Mouse (Mus musculus) adrenal gland, postnatal 4 days (tissue): Measurements from ENCODE around the gene Tifab. TPM values are rescaled to one million over a fixed set of nuclear protein-coding genes. Genes with fewer than 3 reads are reported as not detected.

Experiments
- DNase-seq, 2 experiments: peaks; one replicate each; pipeline ENCODE4 v3.0.0; 2021 to 2022; ENCODE audit warnings: low spot score in 2 of 2, mixed read lengths in 2 of 2
- total RNA-seq, 2 experiments: library from RNA; stranded (reverse); gene quantifications; 2 replicates each; pipeline ENCODE4 v1.2.3; 2021

Gene Tifab
- total RNA-seq, 2 experiments from 2014 or later = 1.4 to 1.8 TPM

DNA sequence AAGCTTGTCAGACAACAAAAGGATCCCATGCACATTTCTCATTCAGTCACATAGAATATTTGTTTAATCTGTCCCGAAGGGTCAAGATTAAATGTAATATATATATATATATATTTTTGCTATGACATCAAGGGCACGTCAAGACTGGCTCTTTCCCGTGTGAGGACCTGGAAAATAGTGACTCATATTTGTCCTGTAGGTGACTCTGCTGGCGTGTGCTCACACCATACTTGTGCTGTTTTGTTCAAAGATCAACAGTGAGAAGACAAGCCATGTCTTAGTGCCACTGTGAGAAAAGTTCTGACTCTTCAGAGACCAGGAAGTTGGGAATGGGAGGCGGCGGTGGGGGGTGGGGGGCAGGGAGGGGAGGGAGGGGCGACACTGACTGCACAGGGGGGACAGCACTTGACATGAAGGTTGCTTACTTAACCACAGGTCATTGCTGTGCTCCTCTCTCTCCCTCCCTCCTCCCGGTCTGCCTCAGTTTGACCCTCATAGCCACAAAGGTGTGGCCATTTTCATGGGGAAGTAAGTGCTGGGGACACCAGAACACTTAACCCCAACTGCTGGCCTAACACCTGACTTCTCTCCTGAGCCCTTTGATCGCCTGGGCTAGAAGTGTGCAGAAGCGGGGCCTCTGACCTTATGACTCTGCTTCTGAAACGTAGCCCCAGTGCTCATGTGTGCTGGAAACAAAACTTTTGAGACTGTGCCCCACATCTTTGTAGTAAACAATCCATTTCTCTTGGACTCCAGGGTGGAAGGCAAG is 36.1 kb downstream of the Tifab start:
- DNase-seq = no peak

DNA sequence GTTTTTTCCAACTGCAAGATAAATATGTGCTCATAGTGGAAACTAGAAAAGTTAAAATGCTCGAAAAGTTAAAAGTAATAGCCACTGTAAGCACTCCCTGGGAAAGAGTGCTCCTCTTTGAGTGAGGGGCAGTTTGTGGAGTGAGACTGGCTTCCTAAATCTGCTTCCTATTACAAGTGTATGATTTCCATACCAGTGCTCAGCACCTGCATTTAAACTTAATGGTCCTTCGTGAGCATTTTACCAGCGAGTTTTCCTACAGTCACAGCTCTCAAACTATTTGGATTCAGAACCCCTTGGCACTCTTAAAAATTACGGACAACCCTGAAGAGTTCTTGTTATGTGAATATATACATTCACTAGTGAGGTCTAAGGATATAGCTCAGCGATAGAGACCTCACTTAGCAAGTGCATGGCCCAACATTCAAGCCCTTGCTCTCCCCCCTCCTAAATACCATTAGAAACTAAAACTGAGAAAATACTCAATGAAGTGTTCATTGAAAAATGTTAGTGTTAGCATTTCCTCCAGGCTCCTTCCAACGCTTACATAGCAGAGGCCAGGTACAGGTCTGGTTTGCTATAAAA is 39.4 kb downstream of the Tifab start:
- no peak for DNase-seq

DNA sequence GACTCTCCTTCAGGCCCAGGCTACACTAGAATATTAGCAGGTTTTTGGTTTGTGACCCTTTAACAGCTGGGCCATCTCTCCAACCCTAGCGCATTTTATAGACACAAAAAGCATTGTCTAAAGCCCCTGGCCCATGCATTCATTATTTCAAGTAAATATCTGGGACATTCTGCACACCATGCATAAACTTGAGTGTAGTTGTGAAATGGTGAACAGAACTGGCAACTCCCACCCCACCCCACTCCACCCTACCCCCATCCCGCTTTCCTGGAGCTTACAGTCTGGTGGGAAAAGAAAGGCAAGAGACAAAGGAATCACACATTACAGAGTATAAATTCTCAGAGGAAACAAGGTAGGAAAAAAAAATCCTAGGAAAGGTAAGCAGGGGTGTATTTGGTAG is 42.5 kb downstream of the Tifab start, which contains the start of gene H2afy:
H2afy (minus strand) TSS at position 162 of the 400 bp plus-strand sequence.
- no peak for DNase-seq

DNA sequence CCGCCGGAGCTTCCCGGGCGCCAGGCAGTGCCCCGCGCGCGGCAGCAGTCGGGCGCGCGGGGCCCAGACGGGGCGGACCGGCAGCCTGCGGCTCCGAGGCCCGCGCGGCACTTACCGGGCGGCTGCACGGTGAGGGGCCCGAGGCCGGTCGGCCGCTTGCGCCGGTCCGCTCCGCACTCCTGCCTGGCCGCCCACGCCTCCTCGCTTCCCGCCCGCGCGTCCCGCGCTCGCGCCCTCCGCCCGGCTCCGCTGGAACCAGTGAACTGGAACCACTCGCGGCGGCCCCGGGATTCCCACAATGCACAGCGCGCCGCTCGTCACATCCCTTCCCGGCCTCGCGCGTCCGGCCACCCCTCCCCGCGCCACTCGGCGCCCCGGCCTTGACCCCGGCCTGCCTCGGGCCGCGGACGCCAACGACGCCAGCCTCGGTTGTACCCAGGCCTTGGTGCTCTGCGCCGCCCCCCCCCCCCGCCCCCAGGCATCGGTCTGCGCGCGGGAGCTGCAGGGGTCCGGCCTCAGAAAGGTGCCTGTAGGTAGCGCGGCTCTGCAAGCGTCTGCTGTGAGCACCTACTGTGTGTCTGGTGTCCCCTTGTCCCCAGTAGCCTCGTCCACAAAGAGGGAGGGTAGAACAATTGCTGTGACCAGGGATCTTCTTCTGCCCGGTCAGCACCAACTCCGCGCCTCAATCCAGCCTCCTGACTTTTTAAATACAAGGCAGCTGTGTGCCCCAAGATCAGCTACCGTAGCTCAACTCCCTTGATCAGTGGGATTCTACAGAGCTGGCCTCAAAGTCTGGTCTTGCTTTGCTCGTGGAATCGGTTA is 43.2 kb downstream of the Tifab start:
- DNase-seq = peak; percentile 80 to 87

DNA sequence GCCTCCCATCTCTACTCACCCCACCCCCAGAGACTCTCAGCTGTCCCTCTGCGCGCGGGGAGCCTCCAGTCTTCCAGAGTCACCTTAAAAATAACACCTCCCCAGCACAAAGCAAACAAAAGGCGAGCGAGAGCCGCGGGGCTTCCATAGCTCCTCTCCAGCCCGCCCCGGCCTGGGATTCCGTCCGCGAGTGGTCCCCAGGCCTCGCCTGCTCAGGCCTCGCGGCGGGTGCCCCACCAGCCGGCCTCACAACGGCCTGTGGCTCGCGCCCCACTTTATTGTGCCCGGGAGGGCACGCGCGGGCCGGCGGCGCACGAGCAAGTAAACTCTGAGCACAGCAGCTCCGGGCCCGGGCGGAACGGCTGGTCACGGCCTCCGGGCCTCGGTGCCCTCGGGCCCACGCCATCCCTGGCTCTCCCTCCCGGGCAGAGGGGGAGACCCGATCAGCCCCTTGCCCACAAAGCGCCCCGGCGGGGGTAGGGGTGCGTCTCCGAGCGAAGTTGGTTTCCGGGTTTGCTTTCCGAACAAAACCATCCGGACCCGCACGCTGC is 44.0 kb downstream of the Tifab start:
- DNase-seq = peak in 1 of 2 experiments; percentile 24

DNA sequence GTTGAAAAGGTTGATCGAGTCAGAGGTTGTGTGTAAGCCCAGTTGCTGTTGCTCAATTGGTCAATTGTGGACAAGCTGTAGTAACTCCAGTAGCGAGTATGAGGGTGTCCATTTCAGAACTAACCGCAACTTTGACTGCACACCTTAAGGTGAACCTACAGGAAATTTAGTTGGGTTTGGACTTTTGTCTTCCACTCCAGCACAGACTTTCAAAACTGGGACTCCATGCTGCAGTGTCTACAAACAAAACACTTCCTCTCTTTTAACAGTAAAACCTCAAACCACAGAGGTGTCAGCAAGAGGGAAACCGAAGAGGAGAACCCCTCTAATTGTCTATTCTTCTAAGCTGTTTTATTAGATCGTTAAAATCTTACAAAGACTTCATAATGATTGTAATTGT is 44.7 kb downstream of the Tifab start:
- DNase-seq = no peak

DNA sequence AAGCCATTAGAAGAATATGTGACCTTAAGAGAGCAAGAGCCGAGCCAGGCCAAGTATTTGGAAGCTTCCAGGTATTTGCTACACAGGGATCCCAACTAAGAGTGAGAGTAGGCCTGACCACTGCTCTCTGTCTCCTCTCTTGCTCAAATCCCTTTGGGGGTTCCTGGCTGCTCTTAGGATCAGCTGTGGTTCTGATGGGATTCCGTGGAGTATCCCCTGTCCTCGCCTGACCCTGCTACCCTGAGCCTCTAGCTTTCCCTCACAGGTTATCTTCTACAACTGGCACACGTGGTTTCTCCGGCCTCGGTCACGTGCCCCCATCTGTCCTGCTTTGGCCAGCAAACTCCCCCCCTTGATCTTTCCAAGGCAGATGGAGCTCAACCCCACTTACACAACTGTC is 45.7 kb downstream of the Tifab start:
- DNase-seq = no peak

DNA sequence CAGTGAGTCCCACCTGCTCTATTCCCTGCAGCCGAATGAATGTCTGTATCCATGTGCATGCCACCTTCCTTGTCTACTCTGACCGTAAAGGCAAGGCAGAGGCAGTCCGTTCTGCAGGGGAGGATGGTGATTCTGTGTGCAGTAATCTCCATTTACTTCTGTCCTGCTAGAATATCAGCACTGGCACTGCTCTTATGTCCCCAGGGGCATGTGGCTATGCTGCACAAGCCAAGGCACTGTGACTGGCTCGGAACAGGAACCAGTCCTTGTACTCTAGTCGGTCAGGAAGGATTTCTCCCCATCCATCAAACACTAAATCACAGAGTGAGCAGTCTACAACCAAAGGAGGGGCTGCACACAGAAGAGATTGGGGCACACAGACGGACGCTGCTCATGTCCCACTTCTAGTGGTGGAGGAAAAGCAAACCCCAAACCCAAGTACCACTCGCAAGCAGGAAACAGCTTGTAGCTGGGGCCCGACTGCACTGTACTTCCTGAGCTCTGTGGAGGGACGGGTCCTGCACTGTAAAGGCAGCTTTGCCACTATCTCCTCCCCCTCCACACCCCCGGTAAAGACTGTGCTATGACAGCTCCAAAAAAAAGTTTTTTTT is 46.3 kb downstream of the Tifab start:
- no peak for DNase-seq

DNA sequence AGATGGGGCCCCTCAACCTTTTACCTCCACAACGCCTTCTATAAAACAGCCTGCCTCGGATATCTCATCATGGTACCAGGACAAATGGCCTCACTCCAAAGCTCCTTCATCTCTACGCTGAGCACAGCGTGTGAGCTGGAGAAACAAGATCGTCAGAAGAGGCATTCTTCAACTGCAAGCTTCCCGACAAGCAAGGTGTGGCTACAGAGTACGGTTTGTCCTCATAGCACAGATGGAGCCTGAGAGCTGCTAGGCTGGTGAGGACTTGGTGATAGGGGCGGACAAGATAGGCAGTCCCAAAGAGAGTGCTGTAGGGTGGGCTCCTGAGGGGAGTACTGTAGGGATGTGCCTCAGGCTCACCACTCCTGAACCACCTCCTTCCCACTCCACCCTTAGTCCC is 48.1 kb downstream of the Tifab start:
- DNase-seq = no peak

DNA sequence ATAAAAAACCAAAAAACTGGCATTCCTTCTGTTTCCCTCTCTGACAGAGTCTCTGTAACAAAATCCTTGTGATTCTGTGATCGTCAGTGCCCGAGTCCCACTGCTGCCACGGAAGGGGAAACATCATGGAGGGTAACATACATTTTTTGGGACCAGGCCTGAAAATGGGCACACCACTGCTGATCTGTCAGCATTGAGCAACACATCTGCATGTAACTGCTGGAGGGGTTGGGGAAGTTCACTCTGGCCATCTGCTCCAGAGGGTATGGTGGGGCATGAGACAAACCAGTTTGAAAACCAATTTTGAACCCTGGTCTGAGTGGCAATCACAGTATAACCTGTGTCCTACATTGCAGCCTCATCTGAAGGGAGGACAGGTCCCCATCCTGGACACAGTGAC is 49.1 kb downstream of the Tifab start:
- DNase-seq = no peak

DNA sequence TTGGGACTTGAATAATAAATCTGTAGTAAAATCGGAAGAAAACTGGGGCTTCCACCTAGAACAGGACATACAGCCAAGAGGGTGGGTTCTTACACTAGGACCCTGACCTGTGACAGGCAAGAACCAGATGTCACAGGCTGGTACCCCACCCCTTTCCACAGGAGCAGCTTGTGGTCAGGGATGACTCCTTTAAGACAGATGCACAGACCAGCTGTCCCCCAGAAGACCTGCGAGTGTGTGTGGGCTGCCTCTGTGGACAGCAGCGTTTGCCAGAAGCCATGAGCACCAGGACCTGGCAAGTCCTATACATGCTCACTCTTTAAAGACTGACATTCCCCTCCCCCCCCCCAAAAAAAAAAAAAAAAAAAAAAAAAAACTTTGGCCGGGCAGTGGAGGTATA is 49.7 kb downstream of the Tifab start:
- no peak for DNase-seq

DNA sequence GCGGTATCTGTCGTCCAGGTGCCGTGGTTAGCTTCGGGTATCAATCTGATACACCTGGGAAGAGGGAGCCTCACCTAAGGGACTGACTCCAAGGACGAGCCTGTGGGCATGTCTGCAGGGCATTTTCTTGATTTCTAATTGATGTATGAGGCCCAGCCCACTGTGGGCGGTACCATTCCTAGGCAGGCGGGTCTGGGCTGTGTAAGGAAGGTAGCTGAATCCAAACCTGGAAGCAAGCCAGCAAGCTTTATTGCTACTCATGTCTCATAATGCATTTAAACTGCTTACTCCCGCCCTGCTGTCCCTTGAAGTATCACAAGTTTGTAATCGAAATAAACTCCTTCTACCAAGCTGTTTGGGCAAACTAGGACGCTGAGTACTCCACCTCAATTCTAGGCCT is 53.1 kb downstream of the Tifab start:
- DNase-seq = no peak

Other genes with a start within 250 kb of the Tifab start
- gene H2afy, start 42.5 kb downstream of the Tifab start, total RNA-seq = 100 to 1,000 TPM; 164 to 176 TPM
- not detected for gene Neurog1, start 73.3 kb upstream of the Tifab start, total RNA-seq
- 10 to 100 TPM; 28.0 to 30.1 TPM for gene Cxcl14, start 117.7 kb upstream of the Tifab start, total RNA-seq
- not detected for gene Gm3045, start 247.7 kb upstream of the Tifab start, total RNA-seq